Mouse (Mus musculus) CH12.LX (cell line): ENCODE results near the gene Vmn1r29.

Experiments
- CHD2 ChIP-seq: IDR thresholded peaks from 2 replicates; pipeline ENCODE4 v1.6.1; 2011; ENCODE audit warnings: low read length, improper control_type of control experiment
- MAX ChIP-seq: IDR thresholded peaks from 2 replicates; pipeline ENCODE4 v1.6.1; 2011; ENCODE audit warnings: low read length, improper control_type of control experiment
- MXI1 ChIP-seq: IDR thresholded peaks from 2 replicates; pipeline ENCODE4 v1.6.1; 2011; ENCODE audit warnings: mild to moderate bottlenecking, low read depth, low read length, improper control_type of control experiment
- USF1 ChIP-seq: IDR thresholded peaks from 2 replicates; pipeline ENCODE4 v1.6.1; 2014; ENCODE audit warnings: low read depth, mild to moderate bottlenecking, inconsistent platforms, low read length, improper control_type of control experiment

GRCm38 (mm10) chr6:58261737-58262136 lies 39.6 kb upstream of the Vmn1r29 start, which contains the start of gene Vmn1r28:
- TF ChIP-seq MXI1 = no peak
- TF ChIP-seq MAX = no peak
- no peak for TF ChIP-seq CHD2
- no peak for TF ChIP-seq USF1
